Mouse (Mus musculus) kidney, postnatal 36 days (tissue): ENCODE measurements around the gene Lsamp.
A peak's percentile ranks its signal among the peaks of the same experiment; 100 is the strongest.

Experiments
- DNase-seq, 2 experiments: peaks; one replicate each; pipeline ENCODE4 v3.0.0; 2021 to 2022; ENCODE audit warnings: mixed read lengths in 2 of 2

The Lsamp gene

GRCm38 (mm10) chr16:40968088-40968860 is 984.1 kb downstream of the Lsamp start:
- peak; percentile 53 to 87 for DNase-seq

DNA sequence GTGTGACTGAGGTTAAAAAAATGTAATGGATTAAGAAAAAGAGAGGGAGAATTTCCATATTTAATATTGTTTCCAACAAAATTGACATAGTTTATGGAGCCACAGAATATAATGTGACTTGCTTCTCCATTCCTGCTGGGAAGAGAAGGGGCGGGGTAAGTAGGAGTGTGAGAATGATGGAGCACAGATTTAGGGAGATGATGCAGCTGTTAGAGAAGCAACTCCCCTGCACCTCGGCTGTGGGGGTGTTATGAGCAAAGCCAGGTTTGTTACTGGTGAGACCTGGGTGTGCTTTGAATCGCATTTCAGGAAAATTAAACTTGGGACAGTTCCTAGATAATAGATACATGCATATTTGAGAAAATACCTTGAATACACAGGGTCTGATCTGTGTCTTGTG is 987.2 kb downstream of the Lsamp start:
- DNase-seq: no peak

DNA sequence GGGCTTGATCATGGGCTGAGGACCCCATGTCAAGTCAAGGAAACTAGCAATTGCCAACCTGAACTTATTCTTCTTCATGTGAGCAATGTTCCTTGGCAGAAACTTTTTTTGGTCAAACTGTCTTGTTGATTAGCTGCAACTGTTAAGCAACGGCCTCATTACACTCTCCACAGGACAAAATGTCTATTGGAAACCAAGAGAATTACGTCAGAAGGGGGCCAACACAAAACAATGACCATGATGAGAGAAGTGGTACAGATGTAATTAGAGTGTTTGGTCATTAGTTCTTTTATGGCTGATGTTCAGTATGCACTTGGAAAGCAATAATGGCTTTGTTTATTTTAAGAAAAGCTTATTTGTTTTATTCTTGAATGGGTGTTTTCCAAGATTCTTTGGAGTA is 989.9 kb downstream of the Lsamp start:
- no peak for DNase-seq

GRCm38 (mm10) chr16:40983026-40983425 is 998.9 kb downstream of the Lsamp start:
- no peak for DNase-seq

- DNase-seq: no peak
Observed at GRCm38 (mm10) chr16:41007569-41007968, 1023.4 kb downstream of the Lsamp start.

- DNase-seq: no peak
Observed at GRCm38 (mm10) chr16:41034746-41035145, 1050.6 kb downstream of the Lsamp start.

GRCm38 (mm10) chr16:41041686-41042085 is 1057.5 kb downstream of the Lsamp start:
- DNase-seq: no peak

DNA sequence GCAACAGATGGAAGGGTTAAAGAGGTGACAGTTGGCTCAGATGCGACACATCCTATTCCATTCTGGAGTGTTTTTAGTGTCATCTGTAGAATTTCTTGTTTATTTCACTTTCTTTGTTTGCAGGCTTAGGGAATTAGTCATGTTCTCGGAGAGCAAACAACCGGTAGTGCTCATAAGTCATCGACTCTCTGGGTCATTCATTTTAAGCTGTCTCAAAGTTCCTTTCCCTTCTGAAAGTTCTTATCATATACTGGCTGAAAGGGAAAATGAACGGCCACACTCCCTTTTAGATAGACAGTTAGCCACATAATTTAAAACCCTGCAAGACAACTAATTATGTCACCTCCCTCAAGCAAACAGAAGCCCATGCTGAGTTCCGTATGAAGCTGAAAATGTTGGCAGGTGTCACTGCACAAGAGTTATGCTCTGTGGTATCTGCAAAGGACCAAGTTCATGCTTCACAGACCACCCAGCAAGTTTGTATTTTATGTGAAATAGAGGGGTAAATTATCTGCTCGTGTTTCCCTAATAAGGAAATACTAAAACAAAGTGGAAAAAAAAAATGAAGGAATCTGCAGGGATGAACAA is 1079.2 kb downstream of the Lsamp start:
- no peak for DNase-seq

DNA sequence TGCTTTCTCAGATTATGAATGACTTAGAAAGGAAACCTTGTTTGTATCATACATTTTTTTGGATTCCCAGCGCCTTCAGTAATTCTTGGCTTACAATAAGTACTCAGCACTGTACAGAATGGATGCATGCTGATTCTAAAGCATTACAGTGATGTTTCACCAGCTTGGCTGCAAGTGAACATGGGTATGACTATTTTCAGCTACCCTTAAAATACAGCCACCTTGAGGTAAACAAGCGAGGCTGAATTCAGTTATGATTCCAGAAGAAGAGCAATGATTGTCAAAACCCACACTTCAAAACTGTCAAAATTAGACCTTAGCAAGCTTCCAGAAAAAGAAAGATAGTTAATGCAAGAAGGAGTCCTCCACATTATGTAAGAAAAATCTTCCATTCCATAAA is 1089.3 kb downstream of the Lsamp start:
- no peak for DNase-seq

- no peak for DNase-seq
Observed at GRCm38 (mm10) chr16:41088648-41089047, 1104.5 kb downstream of the Lsamp start.

DNA sequence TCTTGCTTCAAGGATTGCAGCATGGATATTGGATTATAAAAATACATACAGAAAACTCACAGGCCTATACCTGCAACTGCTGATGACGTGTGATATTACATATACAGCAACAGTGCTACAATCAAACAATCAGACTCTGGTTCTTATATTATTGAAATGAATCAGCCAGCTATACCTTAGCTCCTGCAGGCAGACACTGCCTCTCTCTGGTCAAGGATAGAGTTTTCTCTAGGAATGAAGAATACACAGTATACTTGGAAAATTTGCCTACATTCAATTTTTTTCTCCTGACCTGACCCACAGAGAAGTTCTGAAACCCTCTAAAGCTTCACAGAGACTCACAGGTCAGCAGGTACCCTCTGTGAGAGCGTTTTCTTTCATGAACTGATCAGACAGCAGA is 1105.9 kb downstream of the Lsamp start:
- no peak for DNase-seq

- DNase-seq: no peak
Observed at GRCm38 (mm10) chr16:41091259-41091658, 1107.1 kb downstream of the Lsamp start.

GRCm38 (mm10) chr16:41102805-41103204 is 1118.6 kb downstream of the Lsamp start:
- DNase-seq: no peak

- DNase-seq: no peak
Observed at GRCm38 (mm10) chr16:41124361-41124760, 1140.2 kb downstream of the Lsamp start.

DNA sequence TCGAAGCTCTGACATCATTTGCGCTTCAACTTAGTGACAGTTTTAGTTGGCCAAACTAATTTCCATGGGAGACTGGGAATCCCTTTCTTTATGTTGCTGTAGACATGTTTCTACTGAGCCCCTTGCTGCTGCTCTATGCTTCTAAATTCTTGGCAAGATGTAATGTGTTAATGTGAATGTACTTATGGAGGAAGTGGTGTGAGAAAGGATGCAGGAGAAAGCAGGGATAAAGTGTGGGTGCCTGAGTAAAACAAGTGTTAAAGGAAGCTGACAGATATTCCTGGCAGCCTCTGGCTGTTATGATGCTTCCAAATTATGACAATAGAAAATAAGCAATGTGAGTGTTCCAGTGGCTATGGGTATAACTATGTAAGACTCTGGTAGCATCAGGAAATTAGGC is 1140.9 kb downstream of the Lsamp start:
- no peak for DNase-seq

GRCm38 (mm10) chr16:41131053-41131452 is 1146.9 kb downstream of the Lsamp start:
- peak in 1 of 2 experiments; percentile 3 for DNase-seq

GRCm38 (mm10) chr16:41172839-41173238 is 1188.7 kb downstream of the Lsamp start:
- DNase-seq: no peak

DNA sequence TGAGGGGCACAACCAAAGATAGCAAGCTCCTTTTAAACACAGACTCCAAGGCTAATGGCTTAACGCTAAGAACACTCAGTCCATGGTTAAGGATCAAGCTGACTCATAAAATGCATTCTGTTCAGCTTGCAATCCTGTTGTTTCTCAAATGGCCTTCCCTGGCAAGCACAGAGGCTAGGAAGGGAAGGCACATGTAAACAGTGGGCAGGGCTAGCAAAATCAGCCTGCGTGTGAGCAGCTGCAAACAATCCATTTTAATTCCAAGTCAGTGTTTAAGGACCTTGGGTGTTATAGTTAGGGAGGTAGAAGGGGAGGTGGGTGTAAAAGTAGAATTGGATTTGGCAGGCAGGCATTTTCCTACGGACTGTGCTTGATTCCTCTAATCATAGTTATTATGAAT is 1195.4 kb downstream of the Lsamp start:
- no peak for DNase-seq

DNA sequence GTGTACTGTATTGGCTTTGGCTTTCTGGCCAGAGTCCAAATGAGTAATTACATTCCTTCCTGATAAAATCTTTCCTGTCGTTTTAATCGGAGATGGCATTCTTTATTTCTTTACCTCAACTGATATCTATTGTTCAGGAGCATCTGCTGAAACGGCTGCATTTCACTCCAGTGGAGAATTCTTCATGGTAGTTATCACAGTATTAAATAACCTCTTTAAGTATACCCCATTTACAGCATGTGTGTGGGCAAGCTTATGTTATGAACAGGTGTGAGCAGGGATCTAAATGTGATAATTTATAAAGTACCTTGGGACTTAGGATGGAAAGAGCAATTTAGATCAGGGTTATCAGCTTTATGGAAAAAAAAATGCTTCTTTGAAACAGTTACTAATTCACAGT is 1196.7 kb downstream of the Lsamp start:
- no peak for DNase-seq

DNA sequence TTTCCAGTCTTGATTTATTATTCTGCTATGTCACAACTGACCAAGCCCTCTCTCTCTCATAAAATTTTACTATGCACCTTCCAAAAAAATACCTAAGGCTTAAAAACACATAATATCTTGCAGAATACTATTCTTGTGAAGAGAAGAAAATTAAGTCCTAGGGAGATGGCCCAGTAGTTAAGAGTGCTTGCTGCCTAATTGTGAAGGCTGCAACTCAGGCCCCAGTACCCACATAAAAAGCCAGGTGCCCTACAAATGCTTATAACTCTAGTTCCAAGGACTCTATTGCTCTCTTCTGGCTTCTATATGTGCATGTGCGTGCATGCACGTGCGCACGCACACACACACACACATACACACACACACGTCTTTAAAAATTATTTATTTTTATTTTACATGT is 1225.9 kb downstream of the Lsamp start:
- DNase-seq: no peak

DNA sequence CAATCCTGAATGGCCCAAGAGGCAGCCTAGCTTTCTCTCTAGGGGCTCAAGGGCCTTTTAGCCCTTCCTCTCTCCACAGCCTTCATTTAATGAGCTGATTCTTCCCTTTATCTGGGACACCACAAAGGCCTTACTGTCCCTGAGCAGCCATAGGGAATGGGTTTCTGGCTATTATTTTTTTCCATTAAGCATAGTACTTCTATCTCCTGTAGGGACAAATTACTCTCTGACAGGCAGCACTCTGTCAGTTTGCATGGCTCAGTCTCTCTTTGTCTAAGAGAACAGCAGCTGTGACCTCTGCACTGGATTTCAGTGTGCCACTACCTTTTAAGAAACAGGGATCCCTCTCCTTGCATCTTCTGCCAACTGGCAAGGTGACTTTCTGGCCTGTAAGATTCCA is 1251.7 kb downstream of the Lsamp start:
- no peak for DNase-seq

DNA sequence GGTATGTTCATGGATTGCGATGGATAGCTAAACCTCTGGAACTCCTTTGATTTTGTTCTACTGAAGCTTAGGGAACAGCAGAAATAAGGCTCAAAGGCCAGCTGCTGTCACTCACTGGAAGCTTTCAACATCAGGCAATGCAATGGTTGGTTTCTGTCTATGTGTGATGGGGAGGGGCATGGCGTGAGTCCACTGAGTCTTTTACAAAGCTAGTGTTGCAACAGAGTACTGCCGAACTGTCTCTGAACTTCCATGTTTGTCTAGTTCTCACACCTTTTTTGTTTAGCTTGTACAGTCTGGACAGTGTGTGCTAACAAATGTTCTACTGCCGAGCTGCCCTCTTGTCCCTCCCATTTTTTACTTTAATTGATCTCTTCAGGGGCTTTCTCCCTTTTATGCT is 1258.7 kb downstream of the Lsamp start:
- DNase-seq: no peak

GRCm38 (mm10) chr16:41244711-41245110 is 1260.5 kb downstream of the Lsamp start:
- DNase-seq: peak; percentile 21 to 54

DNA sequence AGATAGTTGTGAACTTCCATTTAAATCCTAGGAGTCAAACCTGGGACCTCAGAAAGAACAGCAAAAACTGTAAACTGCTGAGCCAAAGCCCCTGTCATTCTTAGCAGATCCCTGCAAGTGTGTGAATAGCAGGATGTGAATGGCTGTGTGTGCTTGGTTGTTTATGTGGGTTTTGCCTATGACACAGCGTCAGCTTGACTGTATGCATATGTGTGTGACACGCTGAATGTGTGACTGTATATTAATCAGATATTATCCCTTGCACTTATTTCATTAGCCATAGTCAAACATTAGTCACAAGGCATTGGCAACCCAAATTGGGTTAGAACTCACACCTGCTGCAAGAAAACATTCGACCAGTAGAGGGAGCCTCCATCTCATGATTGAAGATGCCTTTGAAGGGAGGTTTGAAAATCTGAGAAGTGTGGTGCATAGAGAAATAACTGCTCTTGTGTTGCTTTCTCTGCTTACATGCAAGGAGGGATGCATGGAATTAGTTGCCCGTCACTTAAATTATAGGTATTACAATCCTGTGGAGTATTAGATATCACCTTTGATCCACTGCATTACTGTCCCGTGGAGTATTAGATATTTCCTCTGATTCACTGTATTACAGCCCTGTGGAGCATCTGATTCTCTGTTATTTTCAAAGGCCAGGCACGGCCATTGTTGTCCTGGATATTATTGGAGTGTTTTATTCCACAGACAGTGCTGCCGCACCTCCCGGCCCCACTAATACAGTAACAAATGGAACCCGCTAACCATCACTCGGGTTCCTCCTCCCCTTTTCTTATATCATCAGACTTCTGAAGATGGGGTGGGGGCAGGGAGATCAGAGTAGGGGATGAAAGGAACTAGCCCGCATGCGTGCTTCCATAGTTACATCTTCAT is 1274.2 kb downstream of the Lsamp start:
- DNase-seq: peak; percentile 32 to 79
